Mouse (Mus musculus) erythroblast, embryonic 14.5 days (primary cell): ENCODE results near the gene Rgs16. TPM values are rescaled to one million over a fixed set of nuclear protein-coding genes. Genes with fewer than 3 reads are reported as not detected.

Experiments used
- H3K27me3 ChIP-seq: 2 replicates; pipeline ENCODE4 v1.6.1; 2012; ENCODE audit warnings: inconsistent platforms; ENCODE audit not compliant: control insufficient read depth
- H3K36me3 ChIP-seq: 2 replicates; pipeline ENCODE4 v1.6.1; 2012; ENCODE audit warnings: mild to moderate bottlenecking, inconsistent platforms; ENCODE audit not compliant: control insufficient read depth
- H3K4me1 ChIP-seq: 2 replicates; pipeline ENCODE4 v1.6.1; 2012; ENCODE audit warnings: inconsistent platforms; ENCODE audit not compliant: control insufficient read depth
- H3K4me3 ChIP-seq: replicated peaks from 2 replicates; pipeline ENCODE3; 2012; ENCODE audit warnings: moderate library complexity, mild to moderate bottlenecking, inconsistent platforms
- H3K9me3 ChIP-seq: 2 replicates; pipeline ENCODE4 v1.6.1; 2012; ENCODE audit warnings: low read length, inconsistent platforms, mixed read lengths; ENCODE audit not compliant: control insufficient read depth
- GATA1 ChIP-seq: IDR thresholded peaks from 2 replicates; pipeline ENCODE4 v1.6.1; 2012; ENCODE audit warnings: low read length, inconsistent platforms, mixed read lengths
- TAL1 ChIP-seq: IDR thresholded peaks from 3 replicates; pipeline ENCODE4 v1.6.1; 2012; ENCODE audit warnings: low read length, inconsistent platforms, mixed read lengths
- polyA plus RNA-seq: library from polyadenylated mRNA; stranded (reverse); fragments of >175 nt; gene quantifications from 2 replicates; pipeline ENCODE4 v1.2.3, GENCODE M21; 2012

Rgs16 gene
- polyA plus RNA-seq, 1 experiment, result not detected

- Histone ChIP-seq H3K36me3 (no peaks in the 10 kb centered on the region), H3K4me3 (no peak overlapping the region), H3K9me3 (no peaks in the 10 kb centered on the region), H3K4me1 (no peaks in the 10 kb centered on the region), H3K27me3 (no peaks in the 10 kb centered on the region)
- TF ChIP-seq GATA1 (no peak), TAL1 (no peak)
These were observed 36.1 kb downstream of the Rgs16 start for GRCm38 (mm10) chr1:153776257-153776656.

GRCm38 (mm10) chr1:153778205-153778604, 38.1 kb downstream of the Rgs16 start:
- no peak for TF ChIP-seq GATA1
- no peak for TF ChIP-seq TAL1
- H3K27me3 ChIP-seq, result no peaks in the 10 kb centered on the region
- H3K4me3 ChIP-seq, result no peak overlapping the region
- H3K9me3 ChIP-seq, result no peaks in the 10 kb centered on the region
- no peaks in the 10 kb centered on the region for H3K36me3 ChIP-seq
- no peaks in the 10 kb centered on the region for H3K4me1 ChIP-seq

GRCm38 (mm10) chr1:153783339-153783738, 43.2 kb downstream of the Rgs16 start:
- no peak for TF ChIP-seq GATA1
- no peak for TF ChIP-seq TAL1

GRCm38 (mm10) chr1:153785608-153786007, 45.5 kb downstream of the Rgs16 start:
- no peak overlapping the region for H3K4me3 ChIP-seq
- no peak for TF ChIP-seq GATA1
- TF ChIP-seq TAL1, result no peak
- H3K27me3 ChIP-seq, result no peaks in the 10 kb centered on the region

More at GRCm38 (mm10) chr1:153783339-153783738, 43.2 kb downstream of the Rgs16 start:
- Histone ChIP-seq H3K36me3 (no peaks in the 10 kb centered on the region), H3K27me3 (no peaks in the 10 kb centered on the region), H3K4me1 (no peaks in the 10 kb centered on the region), H3K4me3 (no peak overlapping the region), H3K9me3 (no peaks in the 10 kb centered on the region)

GRCm38 (mm10) chr1:153790708-153791107, 50.6 kb downstream of the Rgs16 start:
- Histone ChIP-seq H3K36me3 (no peaks in the 10 kb centered on the region), H3K4me3 (no peak overlapping the region), H3K9me3 (no peaks in the 10 kb centered on the region), H3K27me3 (no peaks in the 10 kb centered on the region), H3K4me1 (no peaks in the 10 kb centered on the region)
- no peak for TF ChIP-seq GATA1
- TF ChIP-seq TAL1, result no peak

More at GRCm38 (mm10) chr1:153785608-153786007, 45.5 kb downstream of the Rgs16 start:
- Histone ChIP-seq H3K4me1 (no peaks in the 10 kb centered on the region), H3K9me3 (no peaks in the 10 kb centered on the region), H3K36me3 (no peaks in the 10 kb centered on the region)

- TF ChIP-seq TAL1 (no peak), GATA1 (no peak)
- no peaks in the 10 kb centered on the region for H3K27me3 ChIP-seq
These were observed 54.1 kb downstream of the Rgs16 start for GRCm38 (mm10) chr1:153794241-153794640.

More at GRCm38 (mm10) chr1:153794241-153794640, 54.1 kb downstream of the Rgs16 start:
- H3K36me3 ChIP-seq, result no peaks in the 10 kb centered on the region
- H3K4me1 ChIP-seq, result no peaks in the 10 kb centered on the region
- no peaks in the 10 kb centered on the region for H3K9me3 ChIP-seq
- H3K4me3 ChIP-seq, result no peak overlapping the region

Other genes with a start within 250 kb of the Rgs16 start
- 0.02 TPM in 1 of 2 replicates, not detected in the other for gene Npl, start 190.3 kb upstream of the Rgs16 start, polyA plus RNA-seq
- not detected in 2 replicates for gene Rgs8, start 87.3 kb upstream of the Rgs16 start, polyA plus RNA-seq
- gene Rnasel, start 9.1 kb downstream of the Rgs16 start, polyA plus RNA-seq, result 0.71 and 1.4 TPM in 2 replicates
- gene Rgsl1, start 103.8 kb downstream of the Rgs16 start, polyA plus RNA-seq, result not detected in 2 replicates
- gene Teddm1b, start 134.0 kb downstream of the Rgs16 start, polyA plus RNA-seq, result not detected in 2 replicates
- not detected in 2 replicates for gene Teddm1a, start 151.4 kb downstream of the Rgs16 start, polyA plus RNA-seq
- 13.8 and 16.9 TPM in 2 replicates for gene Glul, start 159.6 kb downstream of the Rgs16 start, polyA plus RNA-seq
- gene Teddm2, start 159.9 kb downstream of the Rgs16 start, polyA plus RNA-seq, result 0.08 and 0.23 TPM in 2 replicates